ENCODE assay signal across 9 mouse cellular contexts in genomic region chr11:116488693-116489375, GRCm38 (mm10). TPM values are rescaled to one million over a fixed set of nuclear protein-coding genes. Genes with fewer than 3 reads are reported as not detected.
DNase-seq lines count a peak whose midpoint lies in the region; ATAC-seq and TF ChIP-seq lines count a peak whose summit lies in the region.
"Had no signal": no experiment of that assay in that cellular context is flagged by ENCODE, and none has a peak within 500 bp of the region (broad histone marks: within the 10 kb centered on the region; RNA-seq: fewer than 3 reads in every experiment).

No protein-coding gene starts in this region.

- peak overlapping the region; percentile 56 for H3K4me2 ChIP-seq in embryonic facial prominence, embryonic 15.5 days (replicated peaks)
- H3K4me2 ChIP-seq in stomach, embryonic 16.5 days (ENCODE audit: low read depth, low read length): peak overlapping the region; percentile 65

- H3K27ac ChIP-seq in heart, adult 2 months: no peak overlapping the region
- H3K27ac ChIP-seq in embryonic facial prominence, embryonic 15.5 days (replicated peaks): no peak overlapping the region; the same call in 1 of the 2 replicates
- H3K27ac ChIP-seq in liver, adult 2 months (replicated peaks; ENCODE audit: insufficient read depth, low read depth, low read length): peak overlapping the region; percentile 76
- no peak overlapping the region for H3K27ac ChIP-seq in stomach, embryonic 16.5 days (ENCODE audit: low read length)

- no peak for TF ChIP-seq POLR2A in heart, adult 2 months (IDR thresholded peaks at IDR 0.05; ENCODE audit: insufficient read depth, low read depth, low read length)
- no peak for TF ChIP-seq POLR2A in liver, adult 2 months (IDR thresholded peaks at IDR 0.05; ENCODE audit: extremely low read depth, insufficient read depth, low read length)

- 0 out of 2 replicates have a peak, but pooled peaks cover 1% of the 10 kb centered on the region for H3K79me2 ChIP-seq in heart, adult 2 months (replicated peaks; ENCODE audit: control insufficient read depth, insufficient read depth, low read length)
- H3K79me2 ChIP-seq in liver, adult 2 months (ENCODE audit: control insufficient read depth, insufficient read depth, low read length): peaks cover 11% of the 10 kb centered on the region; the same call in 1 of the 2 replicates

- ATAC-seq in embryonic facial prominence, embryonic 15.5 days (ENCODE audit: insufficient number of reproducible peaks, low FRiP score, low TSS enrichment, low read depth): no peak
- no peak for ATAC-seq in stomach, embryonic 16.5 days (ENCODE audit: insufficient read depth, low FRiP score)
- no peak for ATAC-seq in activated CD4-positive, CD25-positive, alpha-beta regulatory T cell, adult 4 months

- H3K36me3 ChIP-seq in heart, adult 2 months (ENCODE audit: control insufficient read depth, insufficient read depth, low read length): no peaks in the 10 kb centered on the region
- H3K36me3 ChIP-seq in embryonic facial prominence, embryonic 15.5 days: peaks cover 40% of the 10 kb centered on the region
- peaks cover 16% of the 10 kb centered on the region; the same call in 1 of the 2 replicates for H3K36me3 ChIP-seq in liver, adult 2 months (ENCODE audit: control insufficient read depth, insufficient read depth, low read length)
- H3K36me3 ChIP-seq in stomach, embryonic 16.5 days (ENCODE audit: control insufficient read depth, insufficient read depth, low read length): peaks cover 20% of the 10 kb centered on the region

- H3K4me3 ChIP-seq in heart, adult 2 months: peak overlapping the region; percentile 84
- H3K4me3 ChIP-seq in embryonic facial prominence, embryonic 15.5 days (replicated peaks): peak overlapping the region; percentile 73
- peak overlapping the region; percentile 77 for H3K4me3 ChIP-seq in liver, adult 2 months (ENCODE audit: insufficient read depth, low read depth, low read length)
- H3K4me3 ChIP-seq in stomach, embryonic 16.5 days (replicated peaks; ENCODE audit: low read length): peak overlapping the region; percentile 85

- WGBS in heart, adult 2 months: 59% methylated on average over 14 of the region's 14 CpGs
- WGBS in embryonic facial prominence, embryonic 15.5 days: 74% methylated on average over 14 of the region's 14 CpGs
- WGBS in liver, adult 2 months: 18% methylated on average over 14 of the region's 14 CpGs
- WGBS in stomach, embryonic 16.5 days: 65% methylated on average over 14 of the region's 14 CpGs

- TF ChIP-seq CTCF in heart, adult 2 months (IDR thresholded peaks at IDR 0.05): peak; percentile 61
- TF ChIP-seq CTCF in liver, adult 2 months (IDR thresholded peaks at IDR 0.05; ENCODE audit: low read depth, low read length): peak; percentile 76

- no peak for DNase-seq in heart, adult 2 months
- DNase-seq in heart, postnatal 14 days: no peak
- DNase-seq in A20 (ENCODE audit: low read depth, low spot score): peak; percentile 79
- DNase-seq in liver, adult 2 months (ENCODE audit: extremely low read depth, low read depth, low spot score): peak; percentile 95
- DNase-seq in layer of hippocampus, postnatal 25 days (ENCODE audit: extremely low spot score in 1 of 2, low spot score in 1 of 2): no peak

- H3K4me1 ChIP-seq in heart, adult 2 months (ENCODE audit: control insufficient read depth, insufficient read depth, low read length): peaks cover 4% of the 10 kb centered on the region
- peaks cover 14% of the 10 kb centered on the region for H3K4me1 ChIP-seq in embryonic facial prominence, embryonic 15.5 days
- H3K4me1 ChIP-seq in liver, adult 2 months (ENCODE audit: control insufficient read depth, insufficient read depth, low read length): peaks cover 17% of the 10 kb centered on the region
- peaks cover 16% of the 10 kb centered on the region for H3K4me1 ChIP-seq in stomach, embryonic 16.5 days (ENCODE audit: control insufficient read depth, insufficient read depth, low read length)

- no peaks in the 10 kb centered on the region for H3K9me3 ChIP-seq in embryonic facial prominence, embryonic 15.5 days (replicated peaks)
- H3K9me3 ChIP-seq in stomach, embryonic 16.5 days (replicated peaks; ENCODE audit: control insufficient read depth, low read length): no peaks in the 10 kb centered on the region

- H3K9ac ChIP-seq in heart, adult 2 months (ENCODE audit: low read depth, low read length): no peak overlapping the region
- H3K9ac ChIP-seq in embryonic facial prominence, embryonic 15.5 days: peak overlapping the region; percentile 76; the same call in 1 of the 2 replicates
- H3K9ac ChIP-seq in liver, adult 2 months (ENCODE audit: low read depth, low read length): 0 out of 2 replicates have a peak overlapping the region, but pooled peaks have one; percentile 5
- peak overlapping the region; percentile 95 for H3K9ac ChIP-seq in stomach, embryonic 16.5 days (ENCODE audit: low read length)

- intact Hi-C loops in heart, adult 2 months (cut with DNase I): no loop called here
- intact Hi-C loops in heart, postnatal 14 days (cut with DNase I): no loop called here

- no peaks in the 10 kb centered on the region for H3K27me3 ChIP-seq in heart, adult 2 months (ENCODE audit: control insufficient read depth, insufficient read depth, low read length)
- no peaks in the 10 kb centered on the region for H3K27me3 ChIP-seq in embryonic facial prominence, embryonic 15.5 days
- H3K27me3 ChIP-seq in liver, adult 2 months (ENCODE audit: control insufficient read depth, insufficient read depth, low read length): no peaks in the 10 kb centered on the region
- no peaks in the 10 kb centered on the region for H3K27me3 ChIP-seq in stomach, embryonic 16.5 days (ENCODE audit: control insufficient read depth, insufficient read depth, low read length)

- TF ChIP-seq EP300 in heart, adult 2 months (IDR thresholded peaks at IDR 0.05; ENCODE audit: insufficient read depth, low read depth, low read length): no peak

RNA-seq across cellular contexts. Expression of gene Prpsap1, which starts 5.2 kb away (rescaled TPM):
- 10 to 100 TPM; 28.9 to 30.0 TPM for total RNA-seq in heart, adult 2 months (2021)
- 37.3 and 39.1 TPM in 2 replicates for polyA plus RNA-seq in heart, adult 2 months (2012; rRNA removed)
- total RNA-seq in heart, postnatal 14 days (2021): 10 to 100 TPM; 41.5 to 45.4 TPM
- polyA plus RNA-seq in embryonic facial prominence, embryonic 15.5 days (2015; fragmentation: Nextera tagmentation; extraction: Ambion mirVana): 154 and 161 TPM in 2 replicates
- 37.7 and 59.0 TPM in 2 replicates for total RNA-seq in liver, adult 2 months (2014; rRNA removed)
- 72.8 and 80.1 TPM in 2 replicates for polyA plus RNA-seq in liver, adult 2 months (2012; rRNA removed)
- 190 and 195 TPM in 2 replicates for polyA plus RNA-seq in stomach, embryonic 16.5 days (2015; fragmentation: Nextera tagmentation; extraction: Ambion mirVana)
- total RNA-seq in layer of hippocampus, postnatal 25 days (2021): 10 to 100 TPM; 76.4 to 88.4 TPM
- polyA plus RNA-seq in activated CD4-positive, CD25-positive, alpha-beta regulatory T cell, adult 4 months (2017; shearing (Covaris generic)): 10 to 100 TPM; 47.3 to 60.5 TPM

RNA-seq across cellular contexts. Expression of gene Qrich2, which starts 22.8 kb away (rescaled TPM):
- not detected for total RNA-seq in heart, adult 2 months (2021)
- 0.18 and 0.23 TPM in 2 replicates for polyA plus RNA-seq in heart, adult 2 months (2012; rRNA removed)
- total RNA-seq in heart, postnatal 14 days (2021): not detected
- 0.09 and 0.16 TPM in 2 replicates for polyA plus RNA-seq in embryonic facial prominence, embryonic 15.5 days (2015; fragmentation: Nextera tagmentation; extraction: Ambion mirVana)
- 0.07 TPM in 1 of 2 replicates, not detected in the other for total RNA-seq in liver, adult 2 months (2014; rRNA removed)
- 0.05 and 0.11 TPM in 2 replicates for polyA plus RNA-seq in liver, adult 2 months (2012; rRNA removed)
- 0.20 and 0.53 TPM in 2 replicates for polyA plus RNA-seq in stomach, embryonic 16.5 days (2015; fragmentation: Nextera tagmentation; extraction: Ambion mirVana)
- total RNA-seq in layer of hippocampus, postnatal 25 days (2021): not detected
- polyA plus RNA-seq in activated CD4-positive, CD25-positive, alpha-beta regulatory T cell, adult 4 months (2017; shearing (Covaris generic)): not detected
- total RNA-seq: neutrophil, adult 5-6 weeks had no signal

RNA-seq across cellular contexts. Expression of gene Sphk1, which starts 41.9 kb away (rescaled TPM):
- 1 to 10 TPM in 1 of 2 experiments, under 1 TPM in 1; 0.98 to 1.1 TPM for total RNA-seq in heart, adult 2 months (2021)
- 3.2 and 3.3 TPM in 2 replicates for polyA plus RNA-seq in heart, adult 2 months (2012; rRNA removed)
- 1 to 10 TPM; 2.6 to 2.7 TPM for total RNA-seq in heart, postnatal 14 days (2021)
- polyA plus RNA-seq in embryonic facial prominence, embryonic 15.5 days (2015; fragmentation: Nextera tagmentation; extraction: Ambion mirVana): 12.3 and 12.5 TPM in 2 replicates
- total RNA-seq in liver, adult 2 months (2014; rRNA removed): 0.47 and 0.55 TPM in 2 replicates
- polyA plus RNA-seq in liver, adult 2 months (2012; rRNA removed): 0.21 and 0.44 TPM in 2 replicates
- 12.4 and 15.3 TPM in 2 replicates for polyA plus RNA-seq in stomach, embryonic 16.5 days (2015; fragmentation: Nextera tagmentation; extraction: Ambion mirVana)
- 1 to 10 TPM; 1.3 to 2.1 TPM for total RNA-seq in layer of hippocampus, postnatal 25 days (2021)
- not detected for polyA plus RNA-seq in activated CD4-positive, CD25-positive, alpha-beta regulatory T cell, adult 4 months (2017; shearing (Covaris generic))
- total RNA-seq: neutrophil, adult 5-6 weeks had no signal

RNA-seq across cellular contexts. Expression of gene Ubald2, which starts 54.9 kb away (rescaled TPM):
- 10 to 100 TPM; 29.2 to 34.1 TPM for total RNA-seq in heart, adult 2 months (2021)
- 45.5 and 80.1 TPM in 2 replicates for polyA plus RNA-seq in heart, adult 2 months (2012; rRNA removed)
- 10 to 100 TPM; 41.2 to 42.9 TPM for total RNA-seq in heart, postnatal 14 days (2021)
- polyA plus RNA-seq in embryonic facial prominence, embryonic 15.5 days (2015; fragmentation: Nextera tagmentation; extraction: Ambion mirVana): 33.3 and 39.6 TPM in 2 replicates
- 16.1 and 16.6 TPM in 2 replicates for total RNA-seq in liver, adult 2 months (2014; rRNA removed)
- 45.7 and 72.0 TPM in 2 replicates for polyA plus RNA-seq in liver, adult 2 months (2012; rRNA removed)
- polyA plus RNA-seq in stomach, embryonic 16.5 days (2015; fragmentation: Nextera tagmentation; extraction: Ambion mirVana): 30.2 and 34.8 TPM in 2 replicates
- total RNA-seq in layer of hippocampus, postnatal 25 days (2021): 10 to 100 TPM; 37.0 to 38.3 TPM
- polyA plus RNA-seq in activated CD4-positive, CD25-positive, alpha-beta regulatory T cell, adult 4 months (2017; shearing (Covaris generic)): 10 to 100 TPM; 13.7 to 15.0 TPM

Comparison
In these comparisons a context has a peak if more than half of its experiments do, and no peak if none do; other contexts are left out.
1. DNase-seq: peak in A20 (single experiment) and liver, adult 2 months (single experiment); none in heart, adult 2 months (0 of 2), heart, postnatal 14 days (0 of 2) and layer of hippocampus, postnatal 25 days (0 of 2).
2. Peak in every context shown above with its lines, with median percentiles within 50 percentile points of each other: H3K4me3 ChIP-seq.